Mouse (Mus musculus) midbrain, embryonic 12.5 days (tissue): ENCODE measurements at regions not wholly inside any gene's neighbourhood (a gene's known extent, or its start where the extent isn't known, plus 50 kb on each side); places are given as distances from the start of the nearest gene placed in this dataset.

ENCODE experiments used
- ATAC-seq: fragments of 200-750 bp; cut with Nextera tagmentation; 2 replicates; pipeline ENCODE4 v1.8.0; 2017; ENCODE audit warnings: low read depth, moderate TSS enrichment, moderate library complexity; ENCODE audit not compliant: low FRiP score
- H3K27ac ChIP-seq: fragments of 300-500 bp; sonication (generic); replicated peaks from 2 replicates; pipeline ENCODE4 v1.5.1; 2016; ENCODE audit warnings: mild to moderate bottlenecking
- H3K27me3 ChIP-seq: fragments of 300-500 bp; sonication (generic); 2 replicates; pipeline ENCODE4 v1.6.1; 2016; ENCODE audit warnings: mild to moderate bottlenecking
- H3K36me3 ChIP-seq: fragments of 300-500 bp; sonication (generic); 2 replicates; pipeline ENCODE4 v1.6.1; 2016
- H3K4me1 ChIP-seq: fragments of 300-500 bp; sonication (generic); 2 replicates; pipeline ENCODE4 v1.6.1; 2016
- H3K4me2 ChIP-seq: fragments of 300-500 bp; sonication (generic); replicated peaks from 2 replicates; pipeline ENCODE4 v1.6.1; 2016; ENCODE audit warnings: mild to moderate bottlenecking, moderate library complexity
- H3K4me3 ChIP-seq: fragments of 300-500 bp; sonication (generic); 2 replicates; pipeline ENCODE4 v1.5.1; 2016; ENCODE audit warnings: mild to moderate bottlenecking
- H3K9ac ChIP-seq: fragments of 300-500 bp; sonication (generic); replicated peaks from 2 replicates; pipeline ENCODE4 v1.6.1; 2016; ENCODE audit warnings: mild to moderate bottlenecking, moderate library complexity
- H3K9me3 ChIP-seq: fragments of 300-500 bp; sonication (generic); 2 replicates; pipeline ENCODE4 v1.6.1; 2016; ENCODE audit warnings: mild to moderate bottlenecking
- WGBS: fragments of 180-500 bp; shearing (Covaris S2); methylation state at CpG from one replicate; pipeline ENCODE4 v1.1.7; 2016; 5-methylcytosine and 5-hydroxymethylcytosine counted together

- Histone ChIP-seq H3K27ac (no peak overlapping the region), H3K9ac (no peak overlapping the region), H3K9me3 (no peaks in the 10 kb centered on the region), H3K4me2 (no peak overlapping the region), H3K4me3 (no peak overlapping the region), H3K4me1 (no peaks in the 10 kb centered on the region), H3K27me3 (peaks cover 21% of the 10 kb centered on the region), H3K36me3 (no peaks in the 10 kb centered on the region)
- 88% methylated on average over 2 of the region's 2 CpGs for WGBS
- ATAC-seq = no peak
These were observed 534.8 kb downstream of the Ccdc171 start for GRCm38 (mm10) chr4:84060187-84060586.

GRCm38 (mm10) chr4:84063755-84064154 lies 538.4 kb downstream of the Ccdc171 start:
- H3K9ac ChIP-seq = no peak overlapping the region
- 34% methylated on average over 5 of the region's 5 CpGs for WGBS
- no peak overlapping the region for H3K27ac ChIP-seq
- no peaks in the 10 kb centered on the region for H3K9me3 ChIP-seq
- H3K4me2 ChIP-seq = no peak overlapping the region
- H3K27me3 ChIP-seq = peaks cover 36% of the 10 kb centered on the region
- no peak for ATAC-seq
- no peak overlapping the region for H3K4me3 ChIP-seq
- no peaks in the 10 kb centered on the region for H3K36me3 ChIP-seq
- no peaks in the 10 kb centered on the region; the same call in 1 of the 2 replicates for H3K4me1 ChIP-seq

DNA sequence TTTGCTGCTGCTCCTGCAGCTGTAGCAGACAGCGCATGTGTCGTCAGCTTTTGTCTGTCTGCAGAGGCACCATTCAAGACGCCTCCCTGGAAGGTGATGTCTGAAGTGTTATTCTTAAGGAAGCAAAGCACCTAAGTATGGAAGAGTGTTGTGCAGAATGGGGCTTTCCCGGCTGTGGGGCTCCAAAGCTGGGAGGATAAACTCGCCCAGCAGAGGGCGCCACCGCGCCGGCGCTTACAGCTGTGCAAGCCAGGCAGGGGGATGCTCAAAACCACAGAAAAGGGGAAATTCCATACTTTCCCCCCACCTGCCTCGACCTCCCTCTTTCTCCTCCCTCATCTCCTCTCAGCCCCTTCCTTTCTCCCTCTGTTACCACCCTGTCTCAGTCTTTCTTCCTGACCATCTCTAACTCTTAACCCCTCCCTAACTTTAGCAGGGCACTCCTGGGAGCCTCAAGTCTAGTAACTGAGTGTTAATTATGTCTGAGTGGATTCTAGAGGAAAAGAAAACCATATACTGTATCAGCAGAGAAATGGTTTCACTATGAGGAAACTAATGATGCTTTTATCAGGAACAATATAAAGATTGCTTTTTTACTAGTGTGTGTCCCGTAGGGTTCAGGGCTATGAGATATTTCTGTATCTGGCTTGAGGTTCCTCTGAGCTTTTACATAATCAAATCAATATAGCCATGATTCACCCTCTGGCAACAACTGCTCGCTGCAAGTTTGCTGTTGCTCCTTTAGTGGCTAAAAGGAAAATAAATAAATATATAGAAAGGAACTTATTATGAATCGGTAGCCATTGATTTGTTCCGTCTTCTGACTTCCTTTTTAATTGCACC lies 539.5 kb downstream of the Ccdc171 start:
- Histone ChIP-seq H3K36me3 (no peaks in the 10 kb centered on the region), H3K9me3 (no peaks in the 10 kb centered on the region), H3K4me1 (no peaks in the 10 kb centered on the region; the same call in 1 of the 2 replicates), H3K9ac (no peak overlapping the region), H3K4me3 (no peak overlapping the region), H3K27me3 (peaks cover 36% of the 10 kb centered on the region), H3K4me2 (no peak overlapping the region), H3K27ac (no peak overlapping the region)
- ATAC-seq = peak; percentile 78
- 25% methylated on average over 15 of the region's 15 CpGs for WGBS

DNA sequence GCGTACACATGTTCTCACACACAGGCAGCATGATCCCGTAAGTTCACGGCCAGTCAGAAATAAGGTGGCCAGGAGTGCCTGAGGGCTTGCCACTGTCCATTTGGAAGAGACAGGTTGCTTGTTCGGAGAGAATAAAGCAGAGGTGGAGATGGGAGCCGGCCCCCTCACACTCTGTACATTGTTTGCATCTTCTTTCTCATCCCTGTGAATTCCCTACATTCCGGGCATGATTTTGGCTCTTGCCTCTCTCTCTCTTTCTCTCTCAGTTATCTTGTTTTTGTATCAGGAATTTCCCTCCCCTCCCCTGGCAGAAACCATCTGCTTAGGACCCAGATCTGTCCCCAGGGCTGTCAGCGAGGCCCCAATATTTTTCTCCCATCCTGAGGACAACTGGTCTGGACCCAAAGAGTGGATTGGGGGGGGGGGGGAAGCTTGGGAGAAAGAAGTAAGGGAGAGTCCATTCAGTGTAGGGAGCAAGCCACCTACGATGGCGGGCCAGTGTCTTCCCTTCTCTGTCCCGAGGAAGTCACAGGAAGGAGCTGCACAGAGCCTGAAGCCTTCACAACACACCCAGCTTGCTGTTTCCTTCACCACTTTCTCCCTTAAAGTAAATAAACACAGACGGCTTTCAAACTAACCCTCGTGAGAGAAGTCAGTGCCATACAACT lies 540.2 kb downstream of the Ccdc171 start:
- H3K27ac ChIP-seq = no peak overlapping the region
- no peaks in the 10 kb centered on the region for H3K9me3 ChIP-seq
- H3K27me3 ChIP-seq = peaks cover 35% of the 10 kb centered on the region
- ATAC-seq = no peak
- H3K4me2 ChIP-seq = no peak overlapping the region
- H3K9ac ChIP-seq = no peak overlapping the region
- H3K4me1 ChIP-seq = no peaks in the 10 kb centered on the region; the same call in 1 of the 2 replicates
- H3K4me3 ChIP-seq = no peak overlapping the region
- H3K36me3 ChIP-seq = no peaks in the 10 kb centered on the region
- WGBS = 68% methylated on average over 12 of the region's 12 CpGs

GRCm38 (mm10) chr4:84067931-84068575 lies 542.7 kb downstream of the Ccdc171 start:
- WGBS = 90% methylated on average over 14 of the region's 14 CpGs
- H3K4me2 ChIP-seq = no peak overlapping the region
- H3K27me3 ChIP-seq = peaks cover 27% of the 10 kb centered on the region
- H3K4me1 ChIP-seq = no peaks in the 10 kb centered on the region; the same call in 1 of the 2 replicates
- ATAC-seq = no peak
- no peak overlapping the region for H3K4me3 ChIP-seq
- H3K9ac ChIP-seq = no peak overlapping the region
- no peaks in the 10 kb centered on the region for H3K36me3 ChIP-seq
- H3K9me3 ChIP-seq = no peaks in the 10 kb centered on the region
- no peak overlapping the region for H3K27ac ChIP-seq

GRCm38 (mm10) chr4:84068947-84069663 lies 543.8 kb downstream of the Ccdc171 start:
- Histone ChIP-seq H3K9ac (no peak overlapping the region), H3K27me3 (peaks cover 18% of the 10 kb centered on the region), H3K27ac (no peak overlapping the region), H3K4me3 (no peak overlapping the region), H3K36me3 (no peaks in the 10 kb centered on the region), H3K4me2 (no peak overlapping the region), H3K4me1 (no peaks in the 10 kb centered on the region; the same call in 1 of the 2 replicates), H3K9me3 (no peaks in the 10 kb centered on the region)
- ATAC-seq = no peak
- 55% methylated on average over 11 of the region's 11 CpGs for WGBS

- Histone ChIP-seq H3K27ac (no peak overlapping the region), H3K9ac (no peak overlapping the region), H3K9me3 (no peaks in the 10 kb centered on the region), H3K4me3 (no peak overlapping the region), H3K4me2 (no peak overlapping the region), H3K27me3 (peaks cover 16% of the 10 kb centered on the region), H3K4me1 (no peaks in the 10 kb centered on the region; the same call in 1 of the 2 replicates), H3K36me3 (no peaks in the 10 kb centered on the region)
- ATAC-seq = no peak
- WGBS = 78% methylated on average over 13 of the region's 13 CpGs
These were observed 544.3 kb downstream of the Ccdc171 start for GRCm38 (mm10) chr4:84069681-84070080.

GRCm38 (mm10) chr4:84070089-84070488 lies 544.7 kb downstream of the Ccdc171 start:
- Histone ChIP-seq H3K36me3 (no peaks in the 10 kb centered on the region), H3K4me3 (no peak overlapping the region), H3K4me1 (no peaks in the 10 kb centered on the region; the same call in 1 of the 2 replicates), H3K4me2 (no peak overlapping the region), H3K9ac (no peak overlapping the region), H3K27ac (no peak overlapping the region; the same call in 1 of the 2 replicates), H3K27me3 (peaks cover 16% of the 10 kb centered on the region), H3K9me3 (no peaks in the 10 kb centered on the region)
- no peak for ATAC-seq
- WGBS = 75% methylated on average over 4 of the region's 4 CpGs

DNA sequence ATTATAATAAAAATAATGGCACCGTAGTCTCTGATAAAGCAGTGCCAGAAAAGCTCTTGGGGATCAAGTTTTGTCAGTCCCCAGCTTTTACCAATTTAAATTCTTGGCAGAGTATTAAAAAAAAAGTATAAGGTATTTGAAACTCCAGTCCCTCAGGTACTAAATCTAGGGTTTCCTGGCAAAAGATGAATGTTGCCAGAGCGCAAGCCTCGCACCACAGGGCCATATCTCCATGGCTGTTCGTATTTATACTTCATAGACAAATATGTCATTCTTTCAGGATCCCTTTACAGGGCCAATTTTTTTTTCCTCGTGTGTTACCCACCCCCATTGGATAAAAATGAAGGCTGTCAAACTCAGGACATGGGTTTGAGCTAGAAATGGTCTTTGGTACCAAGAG lies 546.8 kb downstream of the Ccdc171 start:
- no peaks in the 10 kb centered on the region for H3K4me1 ChIP-seq
- H3K4me3 ChIP-seq = no peak overlapping the region
- no peak for ATAC-seq
- no peak overlapping the region for H3K4me2 ChIP-seq
- H3K27me3 ChIP-seq = peaks cover 7% of the 10 kb centered on the region; the same call in 1 of the 2 replicates
- 90% methylated on average over 5 of the region's 5 CpGs for WGBS
- H3K9me3 ChIP-seq = no peaks in the 10 kb centered on the region
- H3K36me3 ChIP-seq = no peaks in the 10 kb centered on the region
- no peak overlapping the region for H3K9ac ChIP-seq
- no peak overlapping the region for H3K27ac ChIP-seq

- no peak for ATAC-seq
- WGBS = 87% methylated on average over 1 of the region's 1 CpGs
- H3K9ac ChIP-seq = no peak overlapping the region
These were observed 551.2 kb downstream of the Ccdc171 start for GRCm38 (mm10) chr4:84076526-84076925.

DNA sequence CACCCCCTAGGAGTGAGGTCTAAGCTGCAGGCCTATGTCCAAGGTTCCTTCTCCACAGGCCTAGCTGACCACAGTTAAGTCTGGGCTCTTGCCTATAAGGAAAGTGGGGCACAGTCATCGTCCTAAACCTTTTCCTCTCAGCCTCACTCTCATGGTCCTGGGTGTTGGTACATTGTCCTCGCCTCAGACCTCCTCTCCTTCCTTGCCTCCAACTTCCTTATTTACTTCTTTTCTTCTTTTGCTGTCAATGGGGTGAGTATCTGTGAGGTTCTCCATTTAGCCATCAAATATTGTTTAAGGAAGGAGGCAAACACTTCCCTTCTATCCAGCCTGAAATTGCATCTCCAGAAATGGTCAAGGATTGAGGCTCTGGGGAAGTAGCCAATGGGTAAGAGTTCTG lies 554.2 kb downstream of the Ccdc171 start:
- Histone ChIP-seq H3K36me3 (no peaks in the 10 kb centered on the region), H3K4me2 (no peak overlapping the region), H3K4me1 (no peaks in the 10 kb centered on the region), H3K27me3 (no peaks in the 10 kb centered on the region), H3K9ac (no peak overlapping the region), H3K27ac (no peak overlapping the region), H3K9me3 (no peaks in the 10 kb centered on the region), H3K4me3 (no peak overlapping the region)
- no peak for ATAC-seq
- WGBS = 81% methylated on average over 2 of the region's 2 CpGs

More at GRCm38 (mm10) chr4:84076526-84076925, 551.2 kb downstream of the Ccdc171 start:
- H3K36me3 ChIP-seq = no peaks in the 10 kb centered on the region
- no peaks in the 10 kb centered on the region for H3K4me1 ChIP-seq
- H3K9me3 ChIP-seq = no peaks in the 10 kb centered on the region
- H3K27me3 ChIP-seq = no peaks in the 10 kb centered on the region
- H3K4me3 ChIP-seq = no peak overlapping the region
- H3K4me2 ChIP-seq = no peak overlapping the region
- H3K27ac ChIP-seq = no peak overlapping the region
